Mouse (Mus musculus): ENCODE measurements around the gene Unc50.

The Unc50 gene

DNA sequence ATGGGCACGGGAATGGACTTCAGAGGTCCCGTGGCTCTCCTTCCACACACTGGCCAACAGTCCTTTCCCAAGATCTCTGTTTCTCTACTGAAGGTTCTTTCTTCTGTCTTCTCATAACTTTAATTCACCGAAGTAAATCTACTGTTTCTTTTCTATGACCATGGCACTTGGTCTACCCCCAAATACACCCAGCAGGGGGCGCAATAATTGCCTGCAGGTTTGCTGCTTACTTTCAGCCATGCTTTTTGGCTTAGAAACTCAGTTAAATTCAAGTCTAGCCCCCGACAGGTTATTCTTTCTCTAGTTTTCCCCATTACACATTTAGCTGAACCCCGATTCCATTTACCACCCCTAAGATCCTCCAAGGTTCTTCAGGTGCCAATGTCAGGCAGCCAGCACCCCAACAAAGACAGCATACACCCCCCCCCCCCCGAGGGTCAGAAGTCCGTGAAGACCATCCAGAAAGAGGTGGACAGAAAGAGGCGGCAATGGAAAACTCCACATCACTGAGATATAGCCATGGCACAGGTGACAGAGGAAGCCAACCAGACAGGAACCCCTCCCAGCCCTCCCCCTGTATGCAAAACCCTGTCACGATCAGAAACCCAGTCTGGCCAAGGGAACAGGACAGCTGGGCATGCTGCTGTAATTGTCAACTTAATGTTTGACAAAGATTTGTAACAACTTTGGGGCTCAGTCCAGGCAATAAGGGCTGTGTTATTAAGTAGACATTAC is 18.6 kb downstream of the Unc50 start:
- DNase-seq (ENCODE audit: low spot score): peak; percentile 22

DNA sequence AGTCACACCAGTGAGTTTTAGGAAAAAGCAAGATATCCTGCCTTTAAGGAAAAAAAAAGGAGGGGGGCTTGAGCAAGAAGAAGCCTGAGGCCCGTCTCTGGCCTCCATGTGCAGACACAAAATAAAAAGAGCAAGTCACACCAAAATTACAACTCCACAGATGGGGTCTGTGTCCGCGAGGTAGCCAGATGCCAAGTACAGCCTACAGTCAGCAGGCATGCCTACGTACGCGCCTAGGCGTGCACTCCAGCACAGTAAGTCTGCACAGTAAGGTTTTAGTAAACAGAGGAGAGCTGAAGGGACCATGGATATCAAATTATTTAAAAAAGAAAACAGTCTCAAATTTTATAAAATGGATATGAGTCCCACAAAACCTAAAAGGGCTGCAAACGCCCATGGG is 21.3 kb downstream of the Unc50 start:
- no peak for DNase-seq (ENCODE audit: low spot score)

GRCm38 (mm10) chr1:37457546-37457945 is 27.6 kb downstream of the Unc50 start:
- DNase-seq (ENCODE audit: low spot score): no peak

DNA sequence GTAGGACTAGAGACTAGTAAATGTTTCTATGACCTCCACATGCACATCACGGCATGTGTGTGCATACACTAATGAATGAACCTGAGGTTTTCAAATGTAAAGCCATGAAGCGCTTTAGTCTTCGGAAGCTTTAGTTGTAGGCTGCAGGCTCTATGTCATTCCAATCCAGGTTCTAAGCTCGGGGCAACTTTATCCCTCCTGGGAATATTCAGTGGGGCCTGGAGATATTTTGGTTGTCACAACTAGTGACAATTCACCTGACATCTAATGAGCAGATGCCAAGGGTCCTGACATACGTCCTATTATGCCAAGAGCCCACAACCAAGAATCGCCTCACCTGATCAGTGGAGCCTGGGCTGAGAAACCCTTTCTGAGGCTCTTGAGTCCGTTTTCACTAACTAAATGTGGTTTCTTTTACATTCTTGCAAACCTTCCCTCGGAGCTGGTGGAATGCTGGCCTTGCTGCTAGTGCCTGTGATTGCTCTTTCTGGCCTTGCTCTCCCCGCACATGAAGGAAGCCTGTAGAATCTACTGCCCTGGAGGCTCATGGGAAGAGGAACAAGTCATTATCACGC is 35.0 kb downstream of the Unc50 start:
- DNase-seq (ENCODE audit: low spot score): no peak

- no peak for DNase-seq (ENCODE audit: low spot score)
Observed at GRCm38 (mm10) chr1:37466322-37466995, 36.5 kb downstream of the Unc50 start.

- no peak for DNase-seq (ENCODE audit: low spot score)
Observed at GRCm38 (mm10) chr1:37467806-37468205, 37.9 kb downstream of the Unc50 start.

GRCm38 (mm10) chr1:37469007-37469406 is 39.1 kb downstream of the Unc50 start:
- no peak for DNase-seq (ENCODE audit: low spot score)

GRCm38 (mm10) chr1:37471179-37472148 is 41.5 kb downstream of the Unc50 start:
- DNase-seq (ENCODE audit: low spot score): no peak

DNA sequence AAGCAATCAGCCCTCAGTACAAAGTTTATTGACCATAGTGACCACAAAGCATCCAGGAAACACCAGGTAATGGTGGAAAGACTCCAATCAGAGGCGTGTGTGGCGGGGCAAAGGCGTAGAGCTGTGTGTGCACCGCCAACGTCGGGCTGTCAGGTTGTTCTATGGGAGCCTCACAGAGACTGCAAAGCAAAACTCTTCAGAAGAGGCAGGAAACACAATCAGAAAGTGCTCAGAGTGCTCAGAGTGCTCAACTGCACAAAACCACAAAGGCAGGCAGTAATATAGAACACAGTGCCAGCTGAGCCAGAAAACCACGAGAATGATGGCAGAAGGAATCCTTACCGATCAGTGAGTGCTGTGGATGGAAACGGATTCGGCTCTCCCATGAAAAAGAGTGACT is 43.3 kb downstream of the Unc50 start:
- DNase-seq (ENCODE audit: low spot score): no peak

GRCm38 (mm10) chr1:37474046-37474445 is 44.1 kb downstream of the Unc50 start:
- no peak for DNase-seq (ENCODE audit: low spot score)

- no peak for DNase-seq (ENCODE audit: low spot score)
Observed at GRCm38 (mm10) chr1:37474634-37475190, 44.8 kb downstream of the Unc50 start.

DNA sequence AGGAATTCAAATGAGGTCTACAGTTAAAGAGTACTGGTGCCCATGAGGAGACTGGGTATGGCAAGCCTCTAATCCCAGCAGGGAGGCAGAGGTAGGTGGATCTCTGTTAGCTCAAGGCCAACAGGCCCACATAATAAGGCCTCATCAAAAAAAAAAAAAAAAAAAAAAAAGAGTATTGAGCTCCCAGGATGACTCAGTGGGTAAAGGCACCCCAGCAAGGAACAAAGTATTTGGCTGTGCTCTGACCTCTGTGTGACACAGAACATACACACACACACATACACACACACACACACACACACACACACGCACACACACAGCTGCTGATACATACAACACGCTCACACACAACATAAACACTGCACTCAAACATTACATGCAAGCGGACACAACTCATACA is 45.4 kb downstream of the Unc50 start:
- no peak for DNase-seq (ENCODE audit: low spot score)

DNA sequence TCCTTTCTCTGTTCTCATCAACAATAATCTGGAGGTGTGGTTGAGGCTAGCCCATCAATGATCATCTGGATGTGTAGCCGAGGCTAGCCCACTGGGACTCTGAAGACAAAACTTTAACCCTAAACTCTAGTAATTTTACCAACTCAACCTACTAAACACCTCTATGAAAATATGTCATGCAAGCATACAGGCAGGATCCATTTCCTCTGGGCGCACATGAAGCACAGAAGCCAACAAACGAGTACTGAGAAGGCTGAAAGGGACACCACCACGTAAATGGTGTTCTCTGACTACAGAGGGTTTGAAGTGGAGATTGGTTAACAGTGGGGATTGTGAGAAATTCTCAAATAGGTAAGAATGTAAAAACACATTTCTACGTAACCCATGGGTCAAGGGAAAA is 47.3 kb downstream of the Unc50 start:
- no peak for DNase-seq (ENCODE audit: low spot score)

- DNase-seq (ENCODE audit: low spot score): no peak
Observed at GRCm38 (mm10) chr1:37477928-37478327, 48.0 kb downstream of the Unc50 start.

- no peak for DNase-seq (ENCODE audit: low spot score)
Observed at GRCm38 (mm10) chr1:37478416-37478815, 48.5 kb downstream of the Unc50 start.

DNA sequence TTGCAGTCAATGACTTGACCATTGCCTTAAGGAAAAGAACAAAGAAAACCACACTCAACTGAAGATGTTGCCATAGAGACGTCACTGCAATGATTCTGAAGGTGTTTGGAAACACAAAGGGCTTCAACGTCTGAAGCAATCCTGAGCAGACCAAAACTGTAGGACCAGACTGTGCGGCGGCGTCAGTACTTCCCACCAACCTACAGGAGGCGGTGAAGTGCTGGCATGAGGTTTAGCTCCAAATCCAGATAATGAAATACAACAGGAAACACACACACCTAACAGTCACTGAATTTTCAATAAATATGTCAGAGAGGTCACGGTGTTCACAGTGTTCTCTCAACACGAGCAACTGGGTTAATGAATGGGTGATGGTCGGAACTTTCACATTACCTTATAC is 49.1 kb downstream of the Unc50 start:
- peak; percentile 18 for DNase-seq (ENCODE audit: low spot score)

GRCm38 (mm10) chr1:37479759-37480158 is 49.8 kb downstream of the Unc50 start:
- no peak for DNase-seq (ENCODE audit: low spot score)

DNA sequence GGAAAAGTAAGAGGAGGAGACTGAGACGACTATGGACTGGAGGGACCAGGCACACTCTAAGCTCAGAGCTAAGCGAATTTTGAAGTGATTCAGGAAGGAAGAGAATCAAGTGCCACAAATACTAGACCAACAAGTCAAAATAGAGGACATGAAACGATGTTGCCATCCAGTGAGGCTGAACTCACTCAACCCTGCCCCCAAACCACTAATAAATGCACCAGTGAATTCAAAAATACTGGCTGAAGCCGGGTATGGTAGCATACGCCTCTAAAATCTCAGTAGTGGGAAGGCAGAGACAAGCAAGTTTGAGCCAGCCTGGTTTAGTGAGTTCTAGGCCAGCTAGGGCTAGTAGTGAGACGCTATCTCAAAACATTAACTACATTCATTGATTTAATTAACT is 50.8 kb downstream of the Unc50 start:
- no peak for DNase-seq (ENCODE audit: low spot score)

DNA sequence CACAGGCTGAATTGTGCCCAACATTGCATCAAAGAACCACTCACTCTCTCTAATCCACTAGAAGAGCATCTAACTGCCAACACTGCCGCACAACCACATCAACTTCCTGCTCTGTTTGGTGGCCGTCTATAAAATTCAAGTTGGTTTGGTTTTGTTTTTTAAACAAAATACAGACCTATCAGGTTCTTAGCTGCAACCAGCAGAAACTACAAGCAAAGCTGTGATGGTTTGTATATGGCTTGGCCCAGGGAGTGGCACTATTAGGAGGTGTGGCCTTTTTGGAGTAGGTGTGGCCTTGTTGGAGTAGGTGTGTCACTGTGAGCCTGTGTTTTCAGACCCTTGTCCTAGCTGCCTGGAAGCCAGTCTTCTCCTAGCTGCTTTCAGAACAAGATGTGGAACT is 51.4 kb downstream of the Unc50 start:
- DNase-seq (ENCODE audit: low spot score): no peak

- no peak for DNase-seq (ENCODE audit: low spot score)
Observed at GRCm38 (mm10) chr1:37484612-37485011, 54.7 kb downstream of the Unc50 start.

GRCm38 (mm10) chr1:37486439-37486838 is 56.5 kb downstream of the Unc50 start:
- DNase-seq (ENCODE audit: low spot score): no peak

DNA sequence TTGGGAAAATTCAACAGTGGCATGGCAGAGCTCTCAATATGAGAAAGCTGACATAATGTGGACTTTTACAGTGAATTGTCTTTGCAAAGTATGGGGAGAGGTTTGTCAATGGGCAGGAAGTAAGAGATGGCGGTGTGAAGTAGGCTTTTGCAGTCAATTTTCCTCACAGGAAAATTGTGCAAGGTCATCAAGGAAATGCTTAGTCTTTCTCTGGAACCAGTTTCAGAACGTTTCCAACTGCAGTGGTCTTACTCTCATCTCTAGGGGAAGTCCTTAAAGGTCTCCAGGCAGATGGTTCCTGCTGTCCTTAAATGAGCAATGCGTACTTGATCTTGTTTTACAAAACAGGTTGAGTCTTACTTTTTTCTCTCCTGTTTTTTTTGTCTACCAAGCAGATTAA is 57.1 kb downstream of the Unc50 start:
- no peak for DNase-seq (ENCODE audit: low spot score)
